In genomic region chr5:73675604-73676003, GRCm38 (mm10) we compare ENCODE assay signal across 29 mouse cellular contexts. TPM values are rescaled to one million over a fixed set of nuclear protein-coding genes. Genes with fewer than 3 reads are reported as not detected.
A peak's percentile ranks its signal among the peaks of the same experiment; 100 is the strongest.
DNase-seq lines count a peak whose midpoint lies in the region; ATAC-seq and TF ChIP-seq lines count a peak whose summit lies in the region.
"Had no signal": no experiment of that assay in that cellular context is flagged by ENCODE, and none has a peak within 500 bp of the region (broad histone marks: within the 10 kb centered on the region; RNA-seq: fewer than 3 reads in every experiment).

No protein-coding gene starts in this region.

- peak; percentile 58; the same call in 1 of the 2 replicates for ATAC-seq in forebrain, embryonic 15.5 days (replicated peaks)
- no peak for ATAC-seq in forebrain, embryonic 12.5 days (ENCODE audit: low FRiP score)
- ATAC-seq: CD4-positive, CD25-positive, alpha-beta regulatory T cell, adult 4 months; hindbrain, embryonic 16.5 days; intestine, embryonic 15.5 days had no signal

- H3K9ac ChIP-seq in forebrain, embryonic 15.5 days (replicated peaks) = no peak overlapping the region
- H3K9ac ChIP-seq in forebrain, embryonic 12.5 days = no peak overlapping the region
- H3K9ac ChIP-seq: embryonic facial prominence, embryonic 12.5 days; embryonic facial prominence, embryonic 15.5 days; heart, embryonic 12.5 days; heart, embryonic 15.5 days; hindbrain, embryonic 13.5 days; intestine, embryonic 15.5 days had no signal

- no peaks in the 10 kb centered on the region for H3K27me3 ChIP-seq in forebrain, embryonic 15.5 days
- no peaks in the 10 kb centered on the region for H3K27me3 ChIP-seq in forebrain, embryonic 12.5 days
- no peaks in the 10 kb centered on the region for H3K27me3 ChIP-seq in limb, embryonic 10.5 days (ENCODE audit: low read depth, poor library complexity, severe bottlenecking)
- H3K27me3 ChIP-seq: embryonic facial prominence, embryonic 12.5 days; embryonic facial prominence, embryonic 15.5 days; heart, embryonic 12.5 days; heart, embryonic 15.5 days; hindbrain, embryonic 13.5 days; intestine, embryonic 15.5 days had no signal

- no peak for TF ChIP-seq POLR2A in brain, embryonic 14.5 days (IDR thresholded peaks at IDR 0.05; ENCODE audit: borderline replicate concordance, extremely low read depth, insufficient read depth, insufficient read length, poor library complexity, severe bottlenecking)

- no peaks in the 10 kb centered on the region for H3K9me3 ChIP-seq in forebrain, embryonic 15.5 days
- no peaks in the 10 kb centered on the region for H3K9me3 ChIP-seq in forebrain, embryonic 12.5 days
- H3K9me3 ChIP-seq in limb, embryonic 10.5 days (replicated peaks) = no peaks in the 10 kb centered on the region
- H3K9me3 ChIP-seq: embryonic facial prominence, embryonic 12.5 days; embryonic facial prominence, embryonic 15.5 days; heart, embryonic 12.5 days; heart, embryonic 15.5 days; hindbrain, embryonic 10.5 days; hindbrain, embryonic 13.5 days; intestine, embryonic 15.5 days had no signal

- WGBS in forebrain, embryonic 15.5 days = 52% methylated on average over 3 of the region's 3 CpGs
- WGBS in forebrain, embryonic 12.5 days = 91% methylated on average over 3 of the region's 3 CpGs
- WGBS in limb, embryonic 10.5 days = 90% methylated on average over 3 of the region's 3 CpGs

- no peaks in the 10 kb centered on the region for H3K36me3 ChIP-seq in forebrain, embryonic 15.5 days
- no peaks in the 10 kb centered on the region for H3K36me3 ChIP-seq in forebrain, embryonic 12.5 days (replicated peaks)
- H3K36me3 ChIP-seq in limb, embryonic 10.5 days = no peaks in the 10 kb centered on the region
- H3K36me3 ChIP-seq: embryonic facial prominence, embryonic 12.5 days; embryonic facial prominence, embryonic 15.5 days; heart, embryonic 12.5 days; heart, embryonic 15.5 days; hindbrain, embryonic 10.5 days; hindbrain, embryonic 13.5 days; intestine, embryonic 15.5 days had no signal

- no peak overlapping the region for H3K4me3 ChIP-seq in forebrain, embryonic 15.5 days
- no peak overlapping the region for H3K4me3 ChIP-seq in forebrain, embryonic 12.5 days (replicated peaks)
- H3K4me3 ChIP-seq in limb, embryonic 10.5 days = no peak overlapping the region
- H3K4me3 ChIP-seq: embryonic facial prominence, embryonic 12.5 days; embryonic facial prominence, embryonic 15.5 days; heart, embryonic 12.5 days; heart, embryonic 15.5 days; hindbrain, embryonic 10.5 days; hindbrain, embryonic 13.5 days; intestine, embryonic 15.5 days had no signal

- H3K4me2 ChIP-seq in forebrain, embryonic 15.5 days (replicated peaks) = no peak overlapping the region
- no peak overlapping the region for H3K4me2 ChIP-seq in forebrain, embryonic 12.5 days
- H3K4me2 ChIP-seq: embryonic facial prominence, embryonic 12.5 days; embryonic facial prominence, embryonic 15.5 days; heart, embryonic 12.5 days; heart, embryonic 15.5 days; hindbrain, embryonic 13.5 days; intestine, embryonic 15.5 days had no signal

- peak; percentile 31 for DNase-seq in brain, adult 2 months (ENCODE audit: low read depth, low spot score)
- DNase-seq in brain, embryonic 14.5 days (ENCODE audit: low read depth) = peak; percentile 39
- DNase-seq in limb, embryonic 10.5 days (ENCODE audit: low spot score) = peak; percentile 21
- no peak for DNase-seq in right cerebral cortex, adult 18-20 months
- DNase-seq: adrenal gland, adult 2 months; adrenal gland, postnatal 14 days; cerebellum, adult 11 months; cerebellum, adult 2 months; cerebellum, adult 9-11 months; cerebellum, postnatal 25 days; gastrocnemius, postnatal 25 days; heart, postnatal 10 days; heart, postnatal 36 days; kidney, adult 11 months; kidney, adult 8-10 months had no signal

- TF ChIP-seq CTCF in brain, embryonic 14.5 days (IDR thresholded peaks at IDR 0.05; ENCODE audit: borderline replicate concordance, extremely low read depth, insufficient read depth, insufficient read length) = no peak

- peaks cover 7% of the 10 kb centered on the region for H3K4me1 ChIP-seq in forebrain, embryonic 15.5 days
- no peaks in the 10 kb centered on the region for H3K4me1 ChIP-seq in forebrain, embryonic 12.5 days
- H3K4me1 ChIP-seq in limb, embryonic 10.5 days = peaks cover 7% of the 10 kb centered on the region; the same call in 1 of the 2 replicates
- H3K4me1 ChIP-seq: embryonic facial prominence, embryonic 15.5 days; heart, embryonic 12.5 days; heart, embryonic 15.5 days; hindbrain, embryonic 10.5 days; hindbrain, embryonic 13.5 days; intestine, embryonic 15.5 days had no signal

- H3K27ac ChIP-seq in forebrain, embryonic 15.5 days (replicated peaks) = no peak overlapping the region
- no peak overlapping the region for H3K27ac ChIP-seq in forebrain, embryonic 12.5 days
- H3K27ac ChIP-seq in limb, embryonic 10.5 days = no peak overlapping the region
- H3K27ac ChIP-seq: embryonic facial prominence, embryonic 12.5 days; embryonic facial prominence, embryonic 15.5 days; heart, embryonic 15.5 days; hindbrain, embryonic 10.5 days; hindbrain, embryonic 13.5 days; intestine, embryonic 15.5 days had no signal

RNA-seq across cellular contexts. Expression of gene Spata18, which starts 24.4 kb away (rescaled TPM):
- 0.17 and 0.78 TPM in 2 replicates for polyA plus RNA-seq in forebrain, embryonic 15.5 days (2015; fragmentation: Nextera tagmentation; extraction: Ambion mirVana)
- 0.13 TPM in 1 of 2 replicates, not detected in the other for polyA plus RNA-seq in forebrain, embryonic 12.5 days (2016; fragmentation: Nextera tagmentation; extraction: Ambion mirVana)
- 0.58 and 1.7 TPM in 2 replicates for polyA plus RNA-seq in brain, embryonic 14.5 days (2012; rRNA removed)
- 1.5 and 2.1 TPM in 2 replicates for polyA plus RNA-seq in limb, embryonic 10.5 days (2016; fragmentation: Nextera tagmentation; extraction: Ambion mirVana)
- polyA plus RNA-seq: adrenal gland, adult 2 months; C2C12; CD4-positive, CD25-positive, alpha-beta regulatory T cell, adult 4 months; frontal cortex, adult 2 months had no signal

RNA-seq across cellular contexts. Expression of gene Sgcb, which starts 28.0 kb away (rescaled TPM):
- 25.3 and 25.4 TPM in 2 replicates for polyA plus RNA-seq in forebrain, embryonic 15.5 days (2015; fragmentation: Nextera tagmentation; extraction: Ambion mirVana)
- polyA plus RNA-seq in forebrain, embryonic 12.5 days (2016; fragmentation: Nextera tagmentation; extraction: Ambion mirVana) = 19.2 and 22.1 TPM in 2 replicates
- polyA plus RNA-seq in brain, embryonic 14.5 days (2012; rRNA removed) = 18.3 and 20.6 TPM in 2 replicates
- polyA plus RNA-seq in limb, embryonic 10.5 days (2016; fragmentation: Nextera tagmentation; extraction: Ambion mirVana) = 22.3 and 26.5 TPM in 2 replicates

RNA-seq across cellular contexts. Expression of gene Lrrc66, which starts 43.3 kb away (rescaled TPM):
- not detected in 2 replicates for polyA plus RNA-seq in forebrain, embryonic 15.5 days (2015; fragmentation: Nextera tagmentation; extraction: Ambion mirVana)
- polyA plus RNA-seq in forebrain, embryonic 12.5 days (2016; fragmentation: Nextera tagmentation; extraction: Ambion mirVana) = not detected in 2 replicates
- polyA plus RNA-seq in brain, embryonic 14.5 days (2012; rRNA removed) = 0.04 and 0.05 TPM in 2 replicates
- 0.04 TPM in 1 of 2 replicates, not detected in the other for polyA plus RNA-seq in limb, embryonic 10.5 days (2016; fragmentation: Nextera tagmentation; extraction: Ambion mirVana)
- polyA plus RNA-seq: adrenal gland, adult 2 months; C2C12; cerebellum, adult 2 months; embryonic facial prominence, embryonic 15.5 days; gonadal fat pad, adult 2 months; heart, embryonic 12.5 days; hindbrain, embryonic 10.5 days; hindbrain, embryonic 13.5 days; hindbrain, embryonic 16.5 days had no signal
